Mouse (Mus musculus): Measurements from ENCODE around the gene Spib. TPM values are rescaled to one million over a fixed set of nuclear protein-coding genes. Genes with fewer than 3 reads are reported as not detected.
A peak's percentile ranks its signal among the peaks of the same experiment; 100 is the strongest.

Spib gene
- total RNA-seq, 2 experiments from 2014 or later = 0.37 to 4.8 TPM

GRCm38 (mm10) chr7:44548497-44549087, 16.7 kb upstream of the Spib start, which contains the start of gene Pold1:
Gene Pold1, minus strand, starts transcription at chr7:44548849.
- peak; percentile 99 to 100 for DNase-seq

- DNase-seq = no peak
Observed at GRCm38 (mm10) chr7:44547725-44548124, 15.9 kb upstream of the Spib start.

DNA sequence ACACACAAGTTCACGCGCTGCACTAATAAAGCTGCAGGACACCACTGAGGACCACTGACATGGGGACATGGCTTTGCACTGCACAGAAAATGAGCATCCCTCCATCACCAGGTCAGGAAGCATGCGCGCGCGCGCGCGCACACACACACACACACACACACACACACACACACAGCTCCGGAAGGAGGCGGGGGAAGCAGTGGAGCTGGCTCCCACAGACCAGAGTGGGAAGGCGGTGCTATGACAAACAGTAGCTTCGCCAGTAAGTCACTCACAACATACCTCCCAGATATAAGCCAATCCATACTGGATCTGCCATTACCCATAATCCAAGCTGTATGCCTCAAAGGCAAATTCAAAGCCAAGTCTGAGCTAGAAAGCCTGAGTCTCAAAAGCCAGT, 15.2 kb upstream of the Spib start:
- no peak for DNase-seq

- no peak for DNase-seq
Observed at GRCm38 (mm10) chr7:44546274-44546673, 14.4 kb upstream of the Spib start.

- no peak for DNase-seq
Observed at GRCm38 (mm10) chr7:44543071-44543470, 11.2 kb upstream of the Spib start.

DNA sequence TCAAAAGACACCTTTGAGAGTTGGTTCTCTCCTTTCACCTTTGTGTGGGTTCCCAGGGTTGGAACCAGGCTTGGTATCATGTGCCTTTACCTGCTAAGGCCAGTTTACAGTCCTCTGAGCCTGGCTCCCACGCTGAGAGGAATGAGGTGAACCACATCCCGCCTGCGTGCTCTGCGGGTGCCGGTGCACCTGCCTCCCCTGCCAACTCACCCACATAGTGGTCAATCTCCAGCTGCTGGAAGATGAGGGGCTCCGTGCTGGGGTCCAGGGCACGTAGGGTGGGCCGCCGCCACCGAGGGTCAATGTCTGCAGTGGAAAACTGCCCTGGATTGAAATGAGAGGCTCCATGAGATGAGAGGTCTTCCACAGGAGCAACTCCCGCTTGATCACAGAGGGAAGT, 10.7 kb upstream of the Spib start:
- DNase-seq = no peak

DNA sequence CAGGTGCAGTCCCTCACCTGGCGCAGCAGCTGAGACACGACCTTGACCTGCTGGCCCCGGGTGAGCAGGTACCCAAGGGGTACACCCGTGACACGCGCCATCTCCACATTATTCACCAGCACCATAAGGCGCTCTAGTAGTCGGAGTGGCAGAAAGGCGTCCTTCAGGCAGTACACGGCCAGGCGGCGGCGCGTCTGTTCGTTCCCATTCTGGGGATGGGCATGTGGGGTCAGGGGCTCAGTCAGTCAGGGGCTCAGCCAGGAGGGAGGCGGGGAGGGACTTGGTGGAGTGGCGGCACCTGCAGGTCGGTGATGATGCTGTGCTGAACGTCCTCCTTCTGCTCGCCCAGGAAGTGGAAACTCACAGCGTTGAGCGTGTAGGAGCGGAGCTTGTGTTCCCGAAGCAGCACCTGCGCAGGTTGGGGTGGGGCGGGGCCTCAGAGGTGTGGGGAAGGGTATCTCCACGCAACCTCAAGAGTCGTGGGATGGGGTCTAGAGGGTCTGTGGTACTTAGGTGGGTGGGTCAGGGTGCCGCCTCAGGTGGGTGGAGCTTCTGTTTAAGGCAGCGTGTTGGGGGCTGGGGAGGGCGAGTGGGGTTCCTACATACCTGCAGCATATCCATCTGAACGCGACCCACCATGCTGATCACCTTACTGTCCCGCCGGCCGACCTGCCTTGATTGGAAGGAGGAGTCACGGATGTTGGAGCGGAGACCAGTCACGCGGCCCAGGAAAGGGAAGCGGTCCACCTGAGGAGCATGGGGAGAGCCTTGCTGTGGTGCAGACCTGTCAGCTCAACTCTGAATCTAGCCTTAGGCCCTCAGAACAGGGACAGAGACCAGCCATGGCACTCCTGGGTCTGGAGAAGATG, 7.1 kb upstream of the Spib start:
- DNase-seq = no peak

DNA sequence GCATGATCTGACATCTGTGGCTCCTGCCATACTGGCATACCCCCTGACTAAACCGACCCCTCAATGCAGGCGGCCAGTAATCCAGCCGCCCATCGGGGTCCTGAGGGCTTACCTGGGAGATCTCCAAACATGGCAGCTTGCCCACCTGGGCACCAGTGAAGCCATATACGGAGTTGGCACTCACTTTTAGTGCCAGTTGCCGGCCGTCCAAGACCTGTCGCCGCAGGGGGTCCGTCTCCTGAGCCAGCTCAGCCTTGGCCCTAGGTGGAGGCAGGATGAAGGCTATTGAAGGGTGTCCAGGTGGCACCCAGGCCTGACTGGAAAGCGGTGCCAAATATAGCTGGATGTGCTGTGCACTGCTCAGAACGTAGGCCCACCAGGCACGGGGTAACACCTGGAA, 5.6 kb upstream of the Spib start:
- no peak for DNase-seq

DNA sequence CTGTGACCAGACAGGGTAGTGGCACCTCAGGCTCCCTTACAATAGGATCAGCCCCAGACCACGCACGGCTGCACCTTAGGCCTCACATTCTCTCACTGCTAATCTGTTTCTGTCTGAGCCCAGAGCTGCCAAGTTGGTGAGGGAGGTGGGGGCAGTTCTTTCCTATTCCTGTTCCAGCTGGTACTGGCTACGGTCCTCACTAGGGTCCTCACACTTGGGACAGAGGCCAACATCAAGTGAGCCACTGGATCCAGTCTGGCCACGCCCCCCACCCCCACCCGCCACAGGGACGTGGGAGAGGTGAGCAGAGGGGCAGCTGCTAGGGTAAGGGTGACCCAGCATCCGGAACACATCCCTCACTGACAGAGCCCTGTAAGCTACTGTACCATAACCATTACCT, 5.1 kb upstream of the Spib start:
- no peak for DNase-seq

DNA sequence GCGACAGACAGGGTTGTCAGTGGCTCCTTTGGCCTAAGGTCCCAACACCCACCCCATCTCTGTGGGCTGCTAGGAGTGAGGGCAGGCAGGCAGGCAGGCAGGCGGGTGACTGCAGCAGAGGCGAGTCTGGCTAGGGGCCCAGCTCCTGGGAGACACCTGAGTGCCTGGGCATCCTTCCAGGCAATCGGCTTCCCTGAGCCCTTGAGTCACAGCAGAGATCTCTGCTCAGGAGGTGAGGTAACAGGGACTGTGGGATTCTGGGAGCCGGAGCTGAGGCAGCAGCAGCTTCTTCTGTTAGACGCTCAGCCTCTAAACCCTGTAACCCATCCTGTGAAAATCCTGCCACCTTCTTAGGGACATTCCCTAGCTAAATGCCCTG, 4.7 kb upstream of the Spib start:
- DNase-seq = no peak

GRCm38 (mm10) chr7:44535657-44536589, 4.1 kb upstream of the Spib start:
- no peak for DNase-seq

- DNase-seq = no peak
Observed at GRCm38 (mm10) chr7:44534656-44535441, 3.0 kb upstream of the Spib start.

GRCm38 (mm10) chr7:44534242-44534641, 2.4 kb upstream of the Spib start:
- peak in 1 of 2 experiments; percentile 45 for DNase-seq

DNA sequence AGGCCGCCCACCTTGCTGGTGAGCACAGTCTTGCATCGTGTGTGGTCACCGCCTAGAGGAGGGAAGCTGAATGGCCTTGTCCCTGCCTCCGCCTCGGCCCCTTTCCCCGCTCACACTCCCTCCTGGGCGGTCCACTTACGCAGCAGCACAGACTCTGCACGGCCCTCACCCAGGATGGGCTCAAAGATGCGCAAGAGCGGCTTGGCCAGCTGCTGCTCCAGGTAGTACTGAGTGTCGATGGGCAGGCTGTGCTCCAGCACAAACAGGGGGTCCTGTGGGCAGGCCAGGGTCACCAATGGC, 1.8 kb upstream of the Spib start:
- no peak for DNase-seq

GRCm38 (mm10) chr7:44532918-44533745, 1.3 kb upstream of the Spib start:
- DNase-seq = no peak

DNA sequence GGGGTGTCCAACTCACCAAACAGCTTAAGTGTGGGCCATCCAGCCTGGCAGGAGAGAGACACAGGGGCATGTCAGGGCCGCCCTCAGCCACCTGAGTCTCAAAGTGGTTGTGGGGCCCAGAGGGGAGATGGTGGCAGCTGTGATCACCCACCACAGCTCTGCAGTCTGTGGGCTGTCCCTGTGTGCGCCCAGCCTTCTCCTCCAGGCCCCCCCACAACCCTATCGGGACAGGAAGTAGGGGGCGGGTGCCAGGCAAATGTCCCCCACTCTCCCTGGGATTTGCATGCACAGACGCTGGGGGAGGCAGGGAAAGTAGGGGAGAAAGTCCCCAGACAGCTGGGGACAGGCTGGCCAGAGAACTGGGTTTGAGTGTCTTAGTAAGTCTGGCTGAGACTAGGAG, 664 bp downstream of the Spib start:
- DNase-seq = no peak

GRCm38 (mm10) chr7:44530507-44530906, 1.4 kb downstream of the Spib start:
- DNase-seq = no peak

- DNase-seq = no peak
Observed at GRCm38 (mm10) chr7:44529518-44529917, 2.4 kb downstream of the Spib start.

DNA sequence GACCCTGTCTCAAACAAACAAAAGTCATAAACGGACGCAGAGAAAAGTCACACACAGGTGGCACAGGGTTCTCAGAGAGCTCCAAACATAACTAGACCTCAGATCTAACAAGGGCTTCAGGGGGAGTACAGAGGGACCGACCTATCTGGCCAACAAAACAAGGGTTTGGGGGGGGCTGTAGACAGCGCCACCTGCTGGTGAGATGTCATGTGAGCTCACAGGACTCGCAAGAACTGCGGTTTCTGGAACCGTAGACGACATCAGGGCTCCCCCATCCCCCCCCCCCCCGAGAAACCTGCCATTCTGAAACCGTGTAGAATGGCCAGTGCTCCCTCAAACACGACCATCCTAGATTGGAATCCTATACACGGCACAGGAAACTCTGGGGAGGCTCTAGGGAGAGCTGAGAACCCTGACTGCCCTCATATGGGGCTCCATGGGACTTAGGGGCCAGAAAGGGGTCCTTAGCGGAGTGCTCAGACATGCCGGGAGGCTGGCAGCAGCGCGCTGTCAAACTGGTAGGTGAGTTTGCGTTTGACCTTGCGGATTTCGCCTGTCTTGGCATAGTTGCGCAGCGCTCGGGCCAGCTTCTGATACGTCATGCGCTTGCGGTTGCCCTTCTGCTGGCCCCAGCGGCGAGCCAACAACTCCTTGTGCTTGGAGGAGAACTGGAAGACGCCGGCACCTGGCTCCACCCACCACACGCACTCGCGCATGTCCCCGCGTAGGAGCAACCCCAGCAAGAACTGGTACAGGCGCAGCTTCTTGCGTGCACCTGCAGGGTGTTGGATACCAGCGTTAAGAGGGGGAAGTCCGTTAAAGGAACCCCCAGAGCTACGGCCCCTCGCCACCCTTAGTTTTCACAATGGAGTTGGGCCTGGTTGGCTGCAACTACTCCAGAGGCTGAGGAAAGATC, 4.1 kb downstream of the Spib start:
- peak; percentile 76 to 80 for DNase-seq
